8 mouse cellular contexts compared by ENCODE assay signal in the genomic region with DNA sequence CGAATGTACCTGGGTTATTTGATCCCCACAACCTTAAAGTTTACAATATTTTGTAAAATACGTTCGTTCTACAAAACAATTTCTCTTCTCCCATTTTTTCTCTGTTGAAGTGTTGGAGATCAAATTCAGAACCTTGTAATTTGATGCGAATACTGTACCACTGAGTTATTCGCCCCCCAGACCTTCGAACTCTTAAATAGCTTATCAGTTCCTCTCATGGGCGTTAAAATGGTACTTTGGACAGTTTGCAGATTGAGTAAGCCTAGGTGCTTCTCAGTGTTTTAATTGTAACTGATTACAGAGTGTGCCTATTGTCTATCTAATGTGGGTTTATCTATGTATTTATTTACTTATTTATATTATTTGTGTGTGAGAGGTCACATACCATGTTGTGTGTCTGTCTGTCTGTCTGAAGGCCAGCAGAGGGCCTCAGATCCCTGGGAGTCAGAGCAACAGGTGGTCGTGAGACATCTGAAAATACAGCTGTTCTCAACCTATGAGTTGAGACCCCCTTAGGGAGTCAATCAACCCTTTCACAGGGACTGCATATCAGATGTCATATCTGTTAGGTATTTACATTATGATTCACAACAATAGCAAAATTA. TPM values are rescaled to one million over a fixed set of nuclear protein-coding genes. Genes with fewer than 3 reads are reported as not detected.
A peak's percentile ranks its signal among the peaks of the same experiment; 100 is the strongest.
DNase-seq lines count a peak whose midpoint lies in the region; ATAC-seq lines count a peak whose summit lies in the region.

No protein-coding gene starts in this region.

- WGBS in hindbrain, embryonic 14.5 days = 76% methylated on average over 8 of the region's 8 CpGs
- WGBS in hindbrain, embryonic 16.5 days = 77% methylated on average over 8 of the region's 8 CpGs
- 80% methylated on average over 8 of the region's 8 CpGs for WGBS in macrophage (ENCODE audit: missing documents)

- no peaks in the 10 kb centered on the region for H3K36me3 ChIP-seq in hindbrain, embryonic 14.5 days (replicated peaks; ENCODE audit: control insufficient read depth, insufficient read depth)
- no peaks in the 10 kb centered on the region for H3K36me3 ChIP-seq in hindbrain, embryonic 16.5 days (ENCODE audit: control insufficient read depth, insufficient read depth, low read length)
- H3K36me3 ChIP-seq in macrophage (ENCODE audit: inconsistent target) = no peaks in the 10 kb centered on the region

- H3K4me2 ChIP-seq in hindbrain, embryonic 14.5 days (replicated peaks) = peak overlapping the region; percentile 73
- H3K4me2 ChIP-seq in hindbrain, embryonic 16.5 days (ENCODE audit: low read length) = no peak overlapping the region

- peaks cover 21% of the 10 kb centered on the region for H3K4me1 ChIP-seq in hindbrain, embryonic 14.5 days (replicated peaks; ENCODE audit: control insufficient read depth, insufficient read depth, low read length)
- H3K4me1 ChIP-seq in hindbrain, embryonic 16.5 days (ENCODE audit: control insufficient read depth, insufficient read depth, low read depth, low read length) = peaks cover 12% of the 10 kb centered on the region

- H3K27me3 ChIP-seq in hindbrain, embryonic 14.5 days (ENCODE audit: control insufficient read depth, insufficient read depth, low read length) = no peaks in the 10 kb centered on the region
- no peaks in the 10 kb centered on the region for H3K27me3 ChIP-seq in hindbrain, embryonic 16.5 days (replicated peaks; ENCODE audit: control insufficient read depth, insufficient read depth, low read length)

- H3K9ac ChIP-seq in hindbrain, embryonic 14.5 days = no peak overlapping the region
- H3K9ac ChIP-seq in hindbrain, embryonic 16.5 days (ENCODE audit: low read depth, low read length) = no peak overlapping the region

- H3K9me3 ChIP-seq in hindbrain, embryonic 14.5 days (ENCODE audit: control insufficient read depth, low read length) = no peaks in the 10 kb centered on the region
- H3K9me3 ChIP-seq in hindbrain, embryonic 16.5 days (ENCODE audit: control insufficient read depth, low read length) = no peaks in the 10 kb centered on the region

- no peak for DNase-seq in hindbrain, embryonic 14.5 days (ENCODE audit: low spot score)
- DNase-seq in ES-CJ7 (ENCODE audit: low read depth, low spot score) = peak; percentile 63
- peak; percentile 21 to 36 for DNase-seq in cerebellum, postnatal 10 days
- no peak for DNase-seq in urinary bladder, adult 2 months (ENCODE audit: low spot score)
- no peak for DNase-seq in kidney, postnatal 10 days
- no peak for DNase-seq in B cell, adult 2 months

- H3K79me2 ChIP-seq in macrophage (ENCODE audit: inconsistent target) = peaks cover 35% of the 10 kb centered on the region

- H3K4me3 ChIP-seq in hindbrain, embryonic 14.5 days (replicated peaks; ENCODE audit: low read length) = no peak overlapping the region
- H3K4me3 ChIP-seq in hindbrain, embryonic 16.5 days (ENCODE audit: low read length) = no peak overlapping the region
- H3K4me3 ChIP-seq in macrophage (ENCODE audit: inconsistent target) = 0 out of 2 replicates have a peak overlapping the region, but pooled peaks have one; percentile 5

- ATAC-seq in hindbrain, embryonic 14.5 days (ENCODE audit: low FRiP score) = no peak
- no peak for ATAC-seq in hindbrain, embryonic 16.5 days

- no peak overlapping the region for H3K27ac ChIP-seq in hindbrain, embryonic 14.5 days
- H3K27ac ChIP-seq in hindbrain, embryonic 16.5 days (ENCODE audit: low read depth, low read length) = no peak overlapping the region
- H3K27ac ChIP-seq in macrophage = 0 out of 2 replicates have a peak overlapping the region, but pooled peaks have one; percentile 22

RNA-seq across cellular contexts. Expression of a gene that starts 0.9 kb away (rescaled TPM):
- polyA plus RNA-seq in hindbrain, embryonic 14.5 days (2014; fragmentation: Nextera tagmentation; extraction: Ambion mirVana) = 57.3 and 65.1 TPM in 2 replicates
- 55.4 and 57.4 TPM in 2 replicates for polyA plus RNA-seq in hindbrain, embryonic 16.5 days (2015; fragmentation: Nextera tagmentation; extraction: Ambion mirVana)
- total RNA-seq in macrophage (2018; cell fraction: chromatin; rRNA removed) = 100 to 1,000 TPM in 6 of 26 experiments, 10 to 100 TPM in 20; 38.3 to 469 (median 71.9) TPM
- total RNA-seq in macrophage (2018; cell fraction: cytosol; rRNA removed) = 10 to 100 TPM; 18.1 to 63.5 (median 29.3) TPM
- 100 to 1,000 TPM in 5 of 26 experiments, 10 to 100 TPM in 21; 23.5 to 198 (median 59.0) TPM for total RNA-seq in macrophage (2018; cell fraction: nucleus; rRNA removed)
- 29.9 to 50.3 TPM (median 43.2 TPM) in 3 replicates for polyA plus RNA-seq in macrophage (2018)
- polyA plus RNA-seq in urinary bladder, adult 2 months (2012; rRNA removed) = 39.2 and 42.5 TPM in 2 replicates

Comparison
In these comparisons a context has a peak if more than half of its experiments do, and no peak if none do; other contexts are left out.
1. DNase-seq: peak in ES-CJ7 (single experiment) and cerebellum, postnatal 10 days (2 of 2); none in hindbrain, embryonic 14.5 days (single experiment), urinary bladder, adult 2 months (single experiment), kidney, postnatal 10 days (single experiment) and B cell, adult 2 months (0 of 2).